Mouse (Mus musculus) adrenal gland, postnatal 14 days (tissue): Measurements from ENCODE around the gene Olfr374. TPM values are rescaled to one million over a fixed set of nuclear protein-coding genes. Genes with fewer than 3 reads are reported as not detected.
A peak's percentile ranks its signal among the peaks of the same experiment; 100 is the strongest.
"Not testable (repeated sequence)": the region's sequence is repeated elsewhere in the genome, so short reads cannot be mapped to it uniquely, and the experiment has no call there.

Experiments
- DNase-seq: peaks from one replicate; pipeline ENCODE4 v3.0.0; 2021; ENCODE audit warnings: mixed read lengths
- long read RNA-seq, 2 experiments: library from polyadenylated mRNA; stranded (forward); transcript quantifications; one replicate each; pipeline ENCODE4 v2.0.0; 2021
- total RNA-seq: library from RNA; stranded (reverse); gene quantifications from 2 replicates; pipeline ENCODE4 v1.2.3, GENCODE M21; 2021

Gene Olfr374
- total RNA-seq, result not detected in 2 replicates
- long read RNA-seq, experiment 1, result 0 reads
- long read RNA-seq, experiment 2, result 0 reads

DNA sequence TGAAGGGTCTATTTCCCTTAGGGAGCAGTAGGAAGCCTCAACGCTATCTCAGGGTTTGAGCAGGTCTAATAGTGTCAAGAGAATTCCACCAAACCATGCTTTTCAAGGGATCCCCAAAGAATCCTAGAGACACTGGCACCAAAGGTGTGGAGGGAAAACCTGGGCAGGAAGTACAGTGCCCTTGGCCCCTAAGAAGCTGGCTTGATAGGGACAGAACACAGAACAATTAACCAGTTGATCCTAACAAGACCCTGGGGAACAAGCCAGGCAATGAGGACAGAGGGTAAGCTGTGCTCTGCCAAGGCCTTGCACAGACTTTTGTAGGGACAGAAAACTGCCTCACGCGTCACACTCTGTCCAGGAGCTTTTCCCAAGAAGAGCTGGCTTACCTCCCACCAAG is at the start of gene Olfr374:
Gene Olfr374 (plus strand): TSS at position 301 of the 400 bp plus-strand sequence.
- DNase-seq, result no peak

DNA sequence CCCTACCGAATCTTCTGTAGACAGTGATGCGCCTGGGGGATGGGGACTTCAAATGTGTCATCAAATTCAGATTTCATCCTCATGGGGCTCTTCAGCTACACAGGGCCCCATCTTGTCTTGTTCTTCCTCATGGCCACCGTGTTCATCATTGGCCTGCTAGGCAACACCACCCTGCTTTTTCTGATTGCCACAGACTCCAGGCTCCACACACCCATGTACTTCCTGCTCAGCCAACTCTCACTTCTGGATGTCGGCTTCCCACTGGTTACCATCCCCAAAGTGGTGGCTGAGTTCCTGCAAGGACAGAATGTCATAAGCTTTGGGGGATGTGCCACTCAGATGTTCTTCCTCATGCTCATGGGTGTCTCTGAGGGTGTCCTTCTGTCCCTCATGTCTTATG is 49.2 kb upstream of the Olfr374 start:
- not testable (repeated sequence) for DNase-seq

DNA sequence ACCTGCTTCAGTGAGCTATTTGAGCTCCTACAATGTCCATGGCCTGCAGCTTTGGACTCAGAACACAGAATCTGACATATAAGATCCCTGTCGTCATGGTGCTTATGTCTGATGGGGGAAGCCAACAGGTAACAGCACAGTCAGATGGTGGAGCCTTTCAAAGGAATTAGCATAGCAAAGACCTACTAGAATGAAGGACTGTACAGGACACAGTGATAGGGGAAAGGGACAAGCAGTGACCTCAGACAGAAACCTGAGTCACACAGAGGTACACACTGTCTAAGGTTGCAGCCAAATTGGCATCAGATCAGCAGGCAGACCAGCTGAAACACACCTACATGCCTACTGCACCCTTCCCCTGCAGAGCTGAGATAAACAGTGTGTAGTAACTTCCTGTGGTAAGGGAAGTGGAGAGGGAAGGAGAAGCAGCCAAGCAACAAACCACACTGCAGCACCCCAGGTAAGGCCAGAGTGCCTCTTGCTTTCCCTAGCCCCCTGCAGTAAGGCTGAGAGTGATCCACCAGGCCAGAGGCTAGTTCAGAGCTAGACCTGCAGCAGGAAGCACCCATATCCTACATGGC is 39.9 kb upstream of the Olfr374 start:
- DNase-seq, result not testable (repeated sequence)

DNA sequence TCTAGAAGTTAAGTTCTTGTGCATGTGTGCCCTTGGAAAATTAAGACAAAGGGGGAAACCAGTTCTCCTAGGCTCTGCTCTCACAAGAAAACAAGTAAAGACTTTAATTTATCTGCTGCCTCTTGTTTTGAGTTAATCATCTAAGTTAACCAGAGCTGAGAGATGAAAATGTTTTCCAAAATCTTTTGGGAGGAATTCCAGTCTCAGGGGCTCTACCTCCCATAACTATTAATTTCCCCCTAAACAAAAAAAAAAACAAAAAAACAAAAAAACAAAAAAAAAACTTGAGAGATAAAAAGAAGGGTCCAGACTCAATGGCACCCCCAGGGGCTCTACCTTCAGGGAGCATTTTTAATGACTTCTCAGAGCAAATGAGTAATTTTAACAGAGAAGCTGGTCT is 24.0 kb upstream of the Olfr374 start, which contains the start of gene Olfr373:
Gene Olfr373 (plus strand): TSS at position 301 of the 400 bp plus-strand sequence.
- not testable (repeated sequence) for DNase-seq

DNA sequence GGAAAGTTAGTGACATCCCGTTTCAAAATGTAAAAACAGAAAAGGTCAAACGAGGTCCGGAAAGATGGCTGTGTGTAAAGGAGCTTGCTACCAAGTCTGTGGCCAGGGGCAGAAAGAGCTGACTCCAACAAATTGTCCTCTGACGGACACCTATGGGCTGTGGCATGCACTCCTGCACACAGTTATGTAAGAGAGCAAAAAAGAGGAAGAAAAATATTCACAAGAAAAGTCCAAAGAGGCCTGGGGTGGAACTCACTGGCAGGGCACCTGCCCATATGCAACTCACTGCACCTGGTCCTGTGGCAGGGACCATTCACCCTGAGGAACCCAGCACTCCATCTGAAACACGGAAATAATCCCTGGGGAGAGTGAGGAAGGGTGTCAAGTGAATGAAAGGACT is 22.1 kb upstream of the Olfr374 start:
- no peak for DNase-seq

DNA sequence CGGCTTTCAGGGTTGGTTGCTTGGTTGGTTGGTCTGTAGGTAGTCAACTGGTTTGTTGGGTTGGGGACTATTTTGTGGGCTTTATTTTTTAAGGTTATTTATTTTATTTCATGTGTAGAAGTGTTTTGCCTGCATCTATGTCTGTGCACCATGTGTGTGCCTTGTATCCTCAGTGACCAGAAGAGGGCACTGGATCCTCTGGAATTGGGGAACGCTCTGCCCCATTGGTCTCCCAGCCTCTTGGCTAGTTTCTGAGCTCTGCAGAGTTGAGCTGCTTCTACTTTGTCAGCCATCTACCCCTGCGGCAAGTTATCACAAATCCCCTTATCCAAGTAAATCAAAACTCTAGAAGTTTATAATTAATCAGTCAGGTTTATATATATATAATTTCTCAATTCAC is 19.2 kb upstream of the Olfr374 start:
- DNase-seq, result not testable (repeated sequence)

DNA sequence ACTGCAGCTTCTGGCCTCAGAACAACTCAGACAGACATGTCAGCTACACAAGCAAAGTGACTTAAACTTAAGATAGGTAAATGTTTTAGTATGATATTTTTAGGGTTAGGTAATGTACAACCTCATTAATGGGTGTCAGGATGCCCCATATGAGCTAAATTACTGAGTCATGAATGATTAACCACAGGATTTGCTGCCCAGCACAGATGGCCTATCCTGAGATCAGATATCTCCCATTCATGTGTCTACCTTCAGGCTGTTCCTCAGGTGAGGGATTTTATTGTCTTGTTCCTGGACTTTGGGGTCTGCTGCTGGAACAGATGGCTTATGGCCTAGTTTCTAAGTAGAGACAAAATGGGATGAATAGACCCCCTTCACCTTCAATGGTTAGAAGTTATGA is 10.1 kb upstream of the Olfr374 start:
- not testable (repeated sequence) for DNase-seq

DNA sequence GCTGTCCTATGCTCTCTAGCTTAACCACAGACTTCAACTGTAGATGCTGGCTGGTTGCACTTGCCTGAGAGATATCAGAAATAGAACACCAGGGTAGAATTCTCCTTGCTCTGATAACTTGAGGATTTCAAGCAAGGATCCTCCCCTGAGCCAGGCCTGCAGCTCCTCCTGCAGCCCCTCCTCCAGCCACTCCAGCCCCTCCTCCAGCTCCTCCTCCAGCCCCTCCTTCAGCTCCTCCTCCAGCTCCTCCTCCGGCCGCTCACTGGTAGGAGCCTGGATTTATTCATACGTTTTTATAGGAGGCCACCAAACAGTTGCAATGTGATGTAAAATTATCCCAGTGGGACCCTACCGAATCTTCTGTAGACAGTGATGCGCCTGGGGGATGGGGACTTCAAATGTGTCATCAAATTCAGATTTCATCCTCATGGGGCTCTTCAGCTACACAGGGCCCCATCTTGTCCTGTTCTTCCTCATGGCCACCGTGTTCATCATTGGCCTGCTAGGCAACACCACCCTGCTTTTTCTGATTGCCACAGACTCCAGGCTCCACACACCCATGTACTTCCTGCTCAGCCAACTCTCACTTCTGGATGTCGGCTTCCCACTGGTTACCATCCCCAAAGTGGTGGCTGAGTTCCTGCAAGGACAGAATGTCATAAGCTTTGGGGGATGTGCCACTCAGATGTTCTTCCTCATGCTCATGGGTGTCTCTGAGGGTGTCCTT is 7.3 kb upstream of the Olfr374 start:
- DNase-seq, result peak; percentile 76

DNA sequence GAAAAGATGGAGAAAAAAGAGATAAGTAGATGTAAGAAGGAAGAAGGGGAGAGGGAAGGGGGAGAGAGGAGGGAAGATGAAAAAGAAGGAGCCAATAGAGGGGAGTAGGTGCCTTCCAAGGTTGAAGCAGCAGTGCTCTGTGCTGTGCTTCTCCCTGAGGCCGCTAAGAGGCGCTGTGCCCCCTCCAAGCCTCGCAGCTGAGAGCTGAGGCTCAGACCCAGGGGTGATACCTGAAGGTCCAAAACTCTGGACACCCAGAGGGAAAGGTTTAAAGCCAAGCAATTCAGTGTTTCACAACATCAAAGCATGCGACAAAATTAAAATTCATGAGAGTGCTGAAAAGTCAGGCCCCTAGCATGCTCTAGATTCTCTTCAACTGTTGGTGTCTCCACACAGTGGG is 1.7 kb upstream of the Olfr374 start:
- peak; percentile 25 for DNase-seq

DNA sequence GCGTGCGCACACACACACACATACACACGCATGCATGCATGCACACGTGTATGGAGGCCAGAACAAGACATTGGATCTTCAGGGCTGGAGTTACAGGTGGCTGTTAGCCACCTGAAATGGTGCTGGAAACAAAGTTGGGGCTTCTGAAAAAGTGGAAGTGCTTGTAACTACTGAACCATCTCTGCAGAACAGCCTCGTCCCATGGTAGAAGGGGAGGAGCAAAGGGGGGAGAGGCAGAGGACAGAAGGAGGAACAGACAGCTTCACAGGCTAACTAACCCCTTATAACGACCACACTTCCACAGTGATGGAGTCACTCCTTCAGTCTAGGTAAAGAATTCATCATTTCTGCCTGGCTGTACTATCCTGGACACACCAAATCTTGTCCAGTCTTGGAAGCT is 4.0 kb downstream of the Olfr374 start:
- DNase-seq, result no peak

DNA sequence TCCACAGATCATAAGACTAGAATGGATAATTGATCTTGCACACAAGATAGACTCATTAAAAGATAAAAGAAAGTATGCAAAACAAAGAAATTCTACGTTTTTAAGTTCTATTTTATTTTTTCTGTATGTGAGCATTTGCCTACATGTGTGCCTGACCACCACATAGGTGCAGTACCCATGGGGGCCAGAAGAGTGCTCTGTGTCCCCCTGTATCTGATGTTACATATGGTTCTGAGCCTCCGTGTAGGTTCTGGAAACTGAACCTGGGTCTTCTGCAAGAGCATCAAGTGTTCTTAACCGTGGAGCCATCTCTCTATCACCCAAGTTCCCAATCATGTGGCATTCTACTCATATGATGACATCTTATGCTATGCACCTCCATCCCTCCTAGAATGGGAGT is 5.6 kb downstream of the Olfr374 start:
- DNase-seq, result no peak

DNA sequence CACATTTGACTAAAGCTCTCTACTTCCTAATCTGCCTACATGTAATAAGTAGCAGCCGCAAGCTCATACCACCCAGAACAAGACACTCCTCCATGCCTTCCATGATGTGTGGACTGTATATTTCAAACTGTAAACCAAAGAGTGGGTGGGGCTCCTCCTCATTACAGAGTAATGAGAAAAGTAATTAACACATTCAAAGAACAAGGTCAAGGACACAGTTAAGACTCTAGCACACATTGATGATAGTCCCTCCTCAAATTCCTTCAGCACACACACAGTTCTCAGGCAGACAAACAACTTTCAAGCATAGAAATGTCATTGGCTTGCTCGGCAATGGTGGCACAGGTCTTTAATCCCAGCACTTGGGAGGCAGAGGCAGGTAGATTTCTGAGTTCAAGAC is 8.4 kb downstream of the Olfr374 start:
- DNase-seq, result no peak

DNA sequence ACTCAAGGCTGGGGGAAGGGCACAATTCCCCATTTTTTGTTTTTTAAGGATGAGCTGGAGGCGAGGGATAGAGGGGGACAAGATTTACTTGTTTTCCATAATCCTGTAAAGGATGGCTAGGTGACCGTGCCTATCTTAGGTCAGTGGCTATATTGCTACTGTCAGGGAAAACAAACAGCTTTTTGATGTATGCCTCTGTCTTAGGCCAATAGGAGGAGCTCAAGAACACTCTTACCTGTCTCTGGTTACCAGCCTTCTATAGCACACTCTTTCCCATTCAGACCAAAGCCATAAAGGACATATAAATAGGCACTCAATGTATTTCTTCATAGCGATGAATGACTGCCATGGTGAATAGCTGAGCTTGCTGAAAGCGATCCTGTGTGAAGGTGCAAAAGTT is 11.8 kb downstream of the Olfr374 start:
- no peak for DNase-seq

DNA sequence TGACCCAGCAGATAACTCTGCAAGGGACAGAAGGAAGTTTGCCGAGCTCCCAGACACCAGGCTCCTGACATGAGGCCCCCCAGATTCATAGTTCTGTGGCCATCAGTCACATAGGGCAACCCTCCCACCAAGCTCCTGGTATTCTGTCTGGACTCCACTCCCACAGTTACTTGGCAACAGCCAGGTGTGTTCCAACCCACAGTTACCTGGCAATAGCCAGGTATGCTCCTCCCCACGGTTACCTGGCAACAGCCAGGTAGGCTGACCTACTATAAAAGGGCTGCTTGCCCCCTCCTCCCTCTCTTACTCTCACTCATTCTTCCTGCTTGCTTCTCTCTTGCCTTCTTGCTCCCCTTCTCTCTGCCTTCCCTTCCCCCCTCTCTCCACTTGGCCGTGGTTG is 14.6 kb downstream of the Olfr374 start:
- DNase-seq, result not testable (repeated sequence)

DNA sequence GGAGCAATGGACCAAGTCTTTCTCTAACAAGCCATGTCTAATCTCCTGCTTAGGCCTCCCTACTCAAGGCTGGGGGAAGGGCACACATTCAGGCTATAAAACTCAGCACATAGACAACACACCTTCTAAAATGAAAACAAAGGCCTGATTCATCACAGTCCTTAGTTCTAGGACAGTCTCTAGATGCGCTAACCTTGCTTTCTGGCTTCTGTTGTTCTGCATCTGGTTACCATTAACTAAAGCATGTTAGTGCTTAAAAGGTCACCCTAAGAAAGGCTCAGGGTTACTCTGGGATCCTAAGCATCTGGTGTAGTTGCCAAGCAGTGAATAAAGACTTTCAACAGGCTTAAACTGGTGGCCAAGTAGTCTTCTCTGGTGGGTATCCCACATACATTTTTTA is 15.2 kb downstream of the Olfr374 start:
- DNase-seq, result no peak

DNA sequence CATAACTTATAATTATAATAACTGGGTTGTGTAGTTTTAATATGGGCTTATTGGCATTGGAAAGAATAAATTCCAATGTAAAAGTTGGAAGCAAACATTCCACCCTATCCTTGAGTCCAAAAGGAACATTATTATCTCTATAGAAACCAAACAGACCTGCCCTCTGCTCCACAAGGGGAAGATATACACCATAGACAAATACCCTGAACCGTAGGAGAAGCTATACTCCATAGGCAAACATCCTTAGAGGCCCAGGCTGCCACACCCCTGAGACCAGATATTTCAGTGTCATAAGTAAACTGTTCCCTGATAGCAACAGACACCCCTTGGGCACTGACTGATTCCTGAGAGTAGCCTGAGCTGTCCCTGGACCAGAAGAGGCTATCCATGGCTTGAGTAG is 21.0 kb downstream of the Olfr374 start:
- DNase-seq, result no peak

DNA sequence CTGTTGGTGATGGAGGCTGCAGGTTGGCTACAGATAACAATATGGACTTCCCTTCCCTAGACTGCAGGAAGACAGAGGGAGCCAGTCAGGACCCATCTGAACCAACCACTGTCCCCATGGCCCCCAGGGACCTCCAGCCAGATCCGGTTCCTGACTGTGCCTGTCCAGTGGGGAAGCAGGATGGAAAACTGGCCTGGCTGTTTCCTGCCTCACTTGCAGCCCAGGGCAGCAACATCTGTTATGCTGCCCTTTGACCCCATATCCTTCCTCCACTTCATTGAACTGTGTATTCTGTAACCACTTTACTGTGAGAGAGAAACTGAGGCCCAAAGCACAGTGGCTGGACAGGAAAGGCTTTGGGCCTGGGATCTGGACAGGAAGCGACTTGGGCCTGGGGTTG is 24.4 kb downstream of the Olfr374 start:
- DNase-seq, result peak; percentile 71

DNA sequence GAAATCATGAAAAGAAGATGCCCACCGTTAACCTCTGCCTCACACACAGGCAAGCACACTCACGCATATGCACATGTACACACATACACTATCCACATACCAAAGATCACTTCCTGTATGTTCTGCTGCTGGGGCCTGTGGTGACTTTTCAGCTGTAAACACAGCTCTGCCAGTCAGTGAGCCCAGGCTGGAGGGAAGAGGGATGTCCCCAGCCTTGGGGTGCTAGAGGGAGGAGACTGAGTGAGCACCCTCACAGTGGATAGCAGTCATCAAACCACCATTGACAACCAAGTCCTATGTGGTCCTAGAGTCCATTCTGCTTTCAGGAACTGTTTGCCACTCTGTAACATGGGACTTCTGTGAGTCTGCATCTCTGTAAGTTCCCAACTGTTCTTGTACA is 25.1 kb downstream of the Olfr374 start:
- no peak for DNase-seq

DNA sequence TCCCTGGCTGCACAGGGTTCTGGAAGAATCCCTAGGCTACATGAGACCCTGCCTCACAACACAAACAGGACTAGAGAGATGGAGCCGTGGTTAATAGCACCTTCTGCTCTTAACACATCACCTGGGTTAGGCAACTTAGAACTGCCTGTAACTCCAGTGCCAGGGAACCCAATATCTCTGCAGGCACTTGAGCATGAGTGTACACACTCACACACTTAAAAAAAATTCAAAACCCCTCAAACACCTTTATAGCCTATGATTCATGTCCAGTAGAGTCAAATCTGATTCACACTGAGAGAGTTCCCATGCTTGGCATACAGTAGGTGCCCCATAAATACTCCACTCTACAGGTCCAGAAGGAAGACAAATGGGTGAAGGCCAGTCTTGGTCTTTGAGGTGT is 25.6 kb downstream of the Olfr374 start:
- no peak for DNase-seq

DNA sequence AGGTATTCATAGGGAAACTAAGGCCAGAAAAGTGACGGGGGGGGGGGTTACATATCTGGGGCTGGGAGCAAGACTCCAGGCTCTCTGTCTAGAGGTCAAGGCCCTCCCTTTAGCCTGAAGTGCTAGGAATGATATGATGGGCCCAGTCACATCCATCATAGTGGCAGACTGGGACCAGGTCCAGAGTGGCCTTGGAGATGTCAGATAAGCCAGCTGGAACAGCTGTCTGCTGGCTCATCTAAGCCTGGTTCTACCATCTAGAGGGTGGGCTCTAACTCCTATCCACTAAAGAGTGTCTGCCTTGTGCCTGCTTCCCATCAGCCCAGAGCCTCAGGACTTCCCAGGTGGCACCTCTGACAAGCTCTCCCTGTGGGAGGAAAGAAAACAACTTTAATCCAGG is 26.1 kb downstream of the Olfr374 start:
- peak; percentile 82 for DNase-seq

DNA sequence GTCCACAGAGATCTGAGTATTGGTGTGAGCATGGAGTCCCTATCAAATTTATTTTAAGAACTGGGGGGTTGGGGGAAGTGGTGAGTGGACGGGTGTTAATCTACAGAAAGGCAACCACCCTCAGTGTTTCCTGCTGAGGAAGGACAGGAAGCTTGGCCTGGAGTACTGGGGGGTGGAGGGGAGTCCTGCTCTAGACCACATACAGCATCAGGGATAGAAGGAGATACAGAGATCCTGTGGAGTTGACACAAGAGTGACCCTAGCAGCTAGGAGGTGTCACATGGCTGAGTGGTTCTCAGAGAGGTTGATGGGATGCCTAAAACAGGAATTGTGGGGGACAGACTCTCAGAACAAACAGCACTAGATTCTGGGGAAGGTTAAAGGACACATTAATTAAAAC is 26.7 kb downstream of the Olfr374 start:
- peak; percentile 22 for DNase-seq

DNA sequence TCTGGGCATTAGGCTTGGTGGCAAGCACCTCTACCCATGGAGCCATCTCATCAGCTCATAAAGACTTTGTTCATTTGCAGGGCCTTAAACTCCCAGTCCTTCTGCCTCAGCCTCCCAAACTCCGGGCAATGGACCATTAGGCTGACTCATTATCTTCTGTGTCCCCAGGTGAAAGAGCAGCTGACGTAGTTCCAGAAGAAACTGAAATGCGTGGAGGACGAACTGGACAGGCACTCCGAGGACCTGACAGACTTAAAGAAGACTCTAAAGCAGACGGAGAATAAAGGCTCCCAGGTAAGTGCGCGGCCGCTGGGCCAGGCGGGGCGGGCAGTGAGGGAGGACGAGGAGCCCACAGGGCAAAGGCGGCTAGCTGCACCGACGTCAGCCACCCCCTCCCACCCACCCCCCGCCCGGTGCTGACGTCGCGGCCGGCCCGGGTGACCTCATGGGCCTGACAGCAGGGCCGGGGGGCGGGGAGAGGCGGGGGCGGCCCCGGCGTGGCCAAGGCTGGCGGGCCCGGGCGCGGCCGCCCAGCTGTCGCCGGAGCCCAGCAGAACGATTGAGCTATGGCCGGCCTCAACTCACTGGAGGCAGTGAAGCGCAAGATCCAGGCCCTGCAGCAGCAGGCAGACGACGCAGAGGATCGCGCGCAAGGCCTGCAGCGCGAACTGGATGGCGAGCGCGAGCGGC is 28.1 kb downstream of the Olfr374 start, which contains the start of gene Tpm4:
Gene Tpm4 (plus strand): TSS at position 220 of the 690 bp plus-strand sequence.
- peak; percentile 86 for DNase-seq
